Comparison of ENCODE assay signal across 13 mouse cellular contexts in the genomic region with DNA sequence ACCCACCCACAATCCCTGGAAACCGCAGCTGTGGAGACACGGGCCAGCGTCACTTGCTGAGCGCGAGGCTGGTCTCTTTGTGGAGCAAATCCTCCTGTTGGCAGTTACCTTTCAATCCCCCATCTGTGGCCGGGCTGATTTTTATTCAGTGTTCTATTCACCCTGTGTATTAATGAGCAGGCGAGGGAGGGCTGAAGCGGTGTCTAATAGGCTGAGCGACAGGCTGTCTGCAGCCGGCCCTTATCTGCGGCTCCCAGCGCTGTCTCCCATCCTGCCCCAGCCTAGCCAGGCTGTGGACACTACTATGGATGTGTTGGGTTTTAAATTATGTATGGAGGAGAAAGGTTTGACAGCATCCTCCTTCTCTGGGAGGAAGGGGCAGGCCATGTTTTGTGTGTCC.
A peak's percentile ranks its signal among the peaks of the same experiment; 100 is the strongest.
DNase-seq lines count a peak whose midpoint lies in the region; ATAC-seq lines count a peak whose summit lies in the region.
"Had no signal": no experiment of that assay in that cellular context is flagged by ENCODE, and none has a peak within 500 bp of the region (broad histone marks: within the 10 kb centered on the region; RNA-seq: fewer than 3 reads in every experiment).

No protein-coding gene starts in this region.

- 67% methylated on average over 12 of the region's 12 CpGs for WGBS in limb, embryonic 13.5 days
- WGBS in limb, embryonic 10.5 days, result 83% methylated on average over 12 of the region's 12 CpGs
- WGBS in forebrain, embryonic 14.5 days, result 3% methylated on average over 12 of the region's 12 CpGs
- 27% methylated on average over 12 of the region's 12 CpGs for WGBS in liver, embryonic 13.5 days (ENCODE audit: insufficient replicate concordance)

- H3K9me3 ChIP-seq in limb, embryonic 13.5 days, result no peaks in the 10 kb centered on the region
- H3K9me3 ChIP-seq in limb, embryonic 10.5 days (replicated peaks), result no peaks in the 10 kb centered on the region
- H3K9me3 ChIP-seq in forebrain, embryonic 14.5 days (replicated peaks; ENCODE audit: control insufficient read depth, low read length), result no peaks in the 10 kb centered on the region
- H3K9me3 ChIP-seq in liver, embryonic 13.5 days (replicated peaks), result no peaks in the 10 kb centered on the region

- no peak for ATAC-seq in limb, embryonic 13.5 days (ENCODE audit: low FRiP score, low read depth)
- peak; percentile 90 for ATAC-seq in forebrain, embryonic 14.5 days
- peak; percentile 60; the same call in 1 of the 2 replicates for ATAC-seq in liver, embryonic 13.5 days (ENCODE audit: low read depth)

- peak overlapping the region; percentile 28; the same call in 1 of the 2 replicates for H3K27ac ChIP-seq in limb, embryonic 13.5 days
- H3K27ac ChIP-seq in limb, embryonic 10.5 days, result no peak overlapping the region; the same call in 1 of the 2 replicates
- peak overlapping the region; percentile 91 for H3K27ac ChIP-seq in forebrain, embryonic 14.5 days (ENCODE audit: low read depth, low read length)
- H3K27ac ChIP-seq in liver, embryonic 13.5 days, result no peak overlapping the region

- H3K9ac ChIP-seq in limb, embryonic 13.5 days, result no peak overlapping the region; the same call in 1 of the 2 replicates
- no peak overlapping the region for H3K9ac ChIP-seq in forebrain, embryonic 14.5 days (ENCODE audit: low read length)
- H3K9ac ChIP-seq in liver, embryonic 13.5 days, result no peak overlapping the region

- H3K27me3 ChIP-seq in limb, embryonic 13.5 days, result no peaks in the 10 kb centered on the region
- H3K27me3 ChIP-seq in limb, embryonic 10.5 days (ENCODE audit: low read depth, poor library complexity, severe bottlenecking), result peaks cover 20% of the 10 kb centered on the region; the same call in 1 of the 2 replicates
- H3K27me3 ChIP-seq in forebrain, embryonic 14.5 days (replicated peaks; ENCODE audit: control insufficient read depth, insufficient read depth, low read length), result no peaks in the 10 kb centered on the region
- no peaks in the 10 kb centered on the region for H3K27me3 ChIP-seq in liver, embryonic 13.5 days

- H3K4me1 ChIP-seq in limb, embryonic 13.5 days, result peaks cover 16% of the 10 kb centered on the region
- H3K4me1 ChIP-seq in limb, embryonic 10.5 days, result peaks cover 45% of the 10 kb centered on the region
- H3K4me1 ChIP-seq in forebrain, embryonic 14.5 days (ENCODE audit: control insufficient read depth, insufficient read depth, low read length), result peaks cover 41% of the 10 kb centered on the region
- no peaks in the 10 kb centered on the region; the same call in 1 of the 2 replicates for H3K4me1 ChIP-seq in liver, embryonic 13.5 days (replicated peaks)

- no peak for DNase-seq in limb, embryonic 10.5 days (ENCODE audit: low spot score)
- peak; percentile 96 for DNase-seq in forebrain, embryonic 14.5 days (ENCODE audit: low spot score)
- DNase-seq in liver, embryonic 13.5 days, result no peak
- DNase-seq in retina, embryonic 14.5 days (ENCODE audit: low spot score), result peak; percentile 63
- no peak for DNase-seq in heart, postnatal 4 days
- no peak for DNase-seq in testis, postnatal 14 days (ENCODE audit: low spot score)
- no peak for DNase-seq in layer of hippocampus, postnatal 25 days (ENCODE audit: extremely low spot score in 1 of 2, low spot score in 1 of 2)
- DNase-seq: adrenal gland, adult 2 months; cerebellum, adult 11 months; heart, postnatal 36 days; kidney, postnatal 25 days; lung, postnatal 4 days had no signal

- H3K36me3 ChIP-seq in limb, embryonic 13.5 days, result no peaks in the 10 kb centered on the region
- no peaks in the 10 kb centered on the region for H3K36me3 ChIP-seq in limb, embryonic 10.5 days
- no peaks in the 10 kb centered on the region for H3K36me3 ChIP-seq in forebrain, embryonic 14.5 days (ENCODE audit: control insufficient read depth, insufficient read depth, low read length)
- no peaks in the 10 kb centered on the region for H3K36me3 ChIP-seq in liver, embryonic 13.5 days

- H3K4me2 ChIP-seq in limb, embryonic 13.5 days (replicated peaks), result no peak overlapping the region
- H3K4me2 ChIP-seq in forebrain, embryonic 14.5 days (ENCODE audit: low read length), result no peak overlapping the region
- H3K4me2 ChIP-seq in liver, embryonic 13.5 days, result no peak overlapping the region

- no peak overlapping the region for H3K4me3 ChIP-seq in limb, embryonic 13.5 days
- no peak overlapping the region for H3K4me3 ChIP-seq in limb, embryonic 10.5 days
- no peak overlapping the region for H3K4me3 ChIP-seq in forebrain, embryonic 14.5 days (ENCODE audit: low read depth, low read length)
- H3K4me3 ChIP-seq in liver, embryonic 13.5 days (replicated peaks), result no peak overlapping the region

Comparison
In these comparisons a context has a peak if more than half of its experiments do, and no peak if none do; other contexts are left out.
1. H3K27ac ChIP-seq: peak in limb, embryonic 13.5 days (single experiment) and forebrain, embryonic 14.5 days (single experiment); none in limb, embryonic 10.5 days (single experiment) and liver, embryonic 13.5 days (single experiment).
2. DNase-seq: peak in forebrain, embryonic 14.5 days (single experiment) and retina, embryonic 14.5 days (single experiment); none in limb, embryonic 10.5 days (single experiment), liver, embryonic 13.5 days (single experiment), heart, postnatal 4 days (single experiment), testis, postnatal 14 days (single experiment) and layer of hippocampus, postnatal 25 days (0 of 2).